Mouse (Mus musculus) neural tube, embryonic 12.5 days (tissue): ENCODE results near the gene Rock2. TPM values are rescaled to one million over a fixed set of nuclear protein-coding genes. Genes with fewer than 3 reads are reported as not detected.
A peak's percentile ranks its signal among the peaks of the same experiment; 100 is the strongest.

ENCODE experiments used
- ATAC-seq: fragments of 200-750 bp; cut with Nextera tagmentation; 2 replicates; pipeline ENCODE4 v1.8.0; 2017; ENCODE audit warnings: low read depth, mild to moderate bottlenecking, moderate TSS enrichment, moderate library complexity; ENCODE audit not compliant: low FRiP score
- H3K27ac ChIP-seq: fragments of 300-500 bp; sonication (generic); 2 replicates; pipeline ENCODE4 v1.5.1; 2016
- H3K27me3 ChIP-seq: fragments of 300-500 bp; sonication (generic); replicated peaks from 2 replicates; pipeline ENCODE4 v1.6.1; 2016; ENCODE audit warnings: mild to moderate bottlenecking
- H3K36me3 ChIP-seq: fragments of 300-500 bp; sonication (generic); 2 replicates; pipeline ENCODE4 v1.6.1; 2016; ENCODE audit warnings: mild to moderate bottlenecking
- H3K4me1 ChIP-seq: fragments of 300-500 bp; sonication (generic); 2 replicates; pipeline ENCODE4 v1.6.1; 2016
- H3K4me2 ChIP-seq: fragments of 300-500 bp; sonication (generic); replicated peaks from 2 replicates; pipeline ENCODE4 v1.6.1; 2016; ENCODE audit warnings: mild to moderate bottlenecking
- H3K4me3 ChIP-seq: fragments of 300-500 bp; sonication (generic); 2 replicates; pipeline ENCODE4 v1.5.1; 2016
- H3K9ac ChIP-seq: fragments of 300-500 bp; sonication (generic); 2 replicates; pipeline ENCODE4 v1.6.1; 2016; ENCODE audit warnings: mild to moderate bottlenecking
- H3K9me3 ChIP-seq: fragments of 300-500 bp; sonication (generic); 2 replicates; pipeline ENCODE4 v1.6.1; 2016; ENCODE audit warnings: mild to moderate bottlenecking
- WGBS: fragments of 180-500 bp; shearing (Covaris S2); methylation state at CpG from one replicate; pipeline ENCODE4 v1.1.7; 2016; 5-methylcytosine and 5-hydroxymethylcytosine counted together
- polyA plus RNA-seq: library from polyadenylated mRNA; unstranded; fragments of >200 nt; fragmentation: Nextera tagmentation; extraction: Ambion mirVana; gene quantifications from 2 replicates; pipeline ENCODE4 v1.2.1, GENCODE M21; 2016

Rock2 gene
- polyA plus RNA-seq, 1 experiment from 2014 or later, result 21.4 TPM

GRCm38 (mm10) chr12:16994291-16994690 lies 99.6 kb downstream of the Rock2 start:
- no peak overlapping the region for H3K27ac ChIP-seq
- H3K9ac ChIP-seq, result no peak overlapping the region
- 82% methylated on average over 2 of the region's 2 CpGs for WGBS
- peaks cover 3% of the 10 kb centered on the region; the same call in 1 of the 2 replicates for H3K36me3 ChIP-seq
- no peaks in the 10 kb centered on the region for H3K9me3 ChIP-seq
- peaks cover 3% of the 10 kb centered on the region; the same call in 1 of the 2 replicates for H3K4me1 ChIP-seq
- H3K27me3 ChIP-seq, result peaks cover 15% of the 10 kb centered on the region
- ATAC-seq, result no peak
- H3K4me2 ChIP-seq, result no peak overlapping the region
- no peak overlapping the region for H3K4me3 ChIP-seq

GRCm38 (mm10) chr12:16996281-16996680 lies 101.6 kb downstream of the Rock2 start:
- Histone ChIP-seq H3K4me1 (peaks cover 12% of the 10 kb centered on the region), H3K4me3 (no peak overlapping the region), H3K27ac (no peak overlapping the region), H3K9me3 (no peaks in the 10 kb centered on the region), H3K27me3 (peaks cover 34% of the 10 kb centered on the region), H3K9ac (no peak overlapping the region), H3K36me3 (peaks cover 3% of the 10 kb centered on the region; the same call in 1 of the 2 replicates), H3K4me2 (no peak overlapping the region)
- WGBS, result 86% methylated on average over 5 of the region's 5 CpGs
- ATAC-seq, result no peak

- H3K4me3 ChIP-seq, result no peak overlapping the region
- peaks cover 12% of the 10 kb centered on the region for H3K4me1 ChIP-seq
- peaks cover 3% of the 10 kb centered on the region; the same call in 1 of the 2 replicates for H3K36me3 ChIP-seq
- peaks cover 38% of the 10 kb centered on the region for H3K27me3 ChIP-seq
- WGBS, result 93% methylated on average over 5 of the region's 5 CpGs
- no peak overlapping the region for H3K9ac ChIP-seq
- no peak overlapping the region for H3K27ac ChIP-seq
- no peak overlapping the region for H3K4me2 ChIP-seq
- no peak for ATAC-seq
- no peaks in the 10 kb centered on the region for H3K9me3 ChIP-seq
Observed at GRCm38 (mm10) chr12:16996886-16997462, 102.3 kb downstream of the Rock2 start.

GRCm38 (mm10) chr12:16999146-16999545 lies 104.5 kb downstream of the Rock2 start:
- H3K4me2 ChIP-seq, result peak overlapping the region; percentile 87
- H3K36me3 ChIP-seq, result peaks cover 3% of the 10 kb centered on the region; the same call in 1 of the 2 replicates
- ATAC-seq, result no peak
- H3K9ac ChIP-seq, result no peak overlapping the region
- peaks cover 12% of the 10 kb centered on the region for H3K4me1 ChIP-seq
- H3K9me3 ChIP-seq, result no peaks in the 10 kb centered on the region
- H3K27me3 ChIP-seq, result peaks cover 38% of the 10 kb centered on the region
- 6% methylated on average over 10 of the region's 10 CpGs for WGBS
- H3K4me3 ChIP-seq, result peak overlapping the region; percentile 45; the same call in 1 of the 2 replicates
- H3K27ac ChIP-seq, result no peak overlapping the region

GRCm38 (mm10) chr12:16999739-17000497 lies 105.2 kb downstream of the Rock2 start, which contains the start of gene Pqlc3:
Gene Pqlc3 (minus strand): TSS chr12:17000408.
- H3K4me2 ChIP-seq, result peak within 1 kb of the TSS; percentile 87
- no peak within 1 kb of the TSS for H3K27ac ChIP-seq
- H3K9ac ChIP-seq, result 0 out of 2 replicates have a peak within 1 kb of the TSS, but pooled peaks have one; percentile 26
- under 1% methylated on average over 54 of the region's 57 CpGs for WGBS
- ATAC-seq, result peak; percentile 70
- peaks cover 12% of the 10 kb centered on the region for H3K4me1 ChIP-seq
- H3K27me3 ChIP-seq, result peaks cover 38% of the 10 kb centered on the region
- peaks cover 3% of the 10 kb centered on the region; the same call in 1 of the 2 replicates for H3K36me3 ChIP-seq
- peak within 1 kb of the TSS; percentile 45 for H3K4me3 ChIP-seq
- H3K9me3 ChIP-seq, result no peaks in the 10 kb centered on the region

GRCm38 (mm10) chr12:17000628-17001027 lies 105.9 kb downstream of the Rock2 start:
- H3K4me2 ChIP-seq, result peak overlapping the region; percentile 87; the same call in 1 of the 2 replicates
- no peak overlapping the region for H3K27ac ChIP-seq
- 41% methylated on average over 6 of the region's 6 CpGs for WGBS
- peaks cover 38% of the 10 kb centered on the region for H3K27me3 ChIP-seq
- H3K9ac ChIP-seq, result no peak overlapping the region
- H3K9me3 ChIP-seq, result no peaks in the 10 kb centered on the region
- H3K4me3 ChIP-seq, result no peak overlapping the region
- peaks cover under 1% of the 10 kb centered on the region; the same call in 1 of the 2 replicates for H3K36me3 ChIP-seq
- no peak for ATAC-seq
- peaks cover 12% of the 10 kb centered on the region for H3K4me1 ChIP-seq

GRCm38 (mm10) chr12:17001211-17001610 lies 106.5 kb downstream of the Rock2 start:
- Histone ChIP-seq H3K4me3 (no peak overlapping the region), H3K9me3 (no peaks in the 10 kb centered on the region), H3K27me3 (peaks cover 38% of the 10 kb centered on the region), H3K4me1 (peaks cover 12% of the 10 kb centered on the region), H3K4me2 (no peak overlapping the region), H3K36me3 (no peaks in the 10 kb centered on the region), H3K9ac (no peak overlapping the region), H3K27ac (no peak overlapping the region)
- 60% methylated on average over 4 of the region's 4 CpGs for WGBS
- ATAC-seq, result no peak

- Histone ChIP-seq H3K4me1 (peaks cover 7% of the 10 kb centered on the region), H3K27ac (no peak overlapping the region), H3K9ac (no peak overlapping the region), H3K36me3 (no peaks in the 10 kb centered on the region), H3K27me3 (no peaks in the 10 kb centered on the region), H3K9me3 (no peaks in the 10 kb centered on the region), H3K4me2 (no peak overlapping the region), H3K4me3 (no peak overlapping the region)
- ATAC-seq, result no peak
- WGBS, result 96% methylated on average over 6 of the region's 6 CpGs
Observed at GRCm38 (mm10) chr12:17009466-17009865, 114.8 kb downstream of the Rock2 start.

- Histone ChIP-seq H3K4me3 (peak within 1 kb of the TSS; percentile 31), H3K27me3 (no peaks in the 10 kb centered on the region), H3K9ac (peak within 1 kb of the TSS; percentile 30; the same call in 1 of the 2 replicates), H3K4me1 (peaks cover 7% of the 10 kb centered on the region), H3K36me3 (no peaks in the 10 kb centered on the region), H3K4me2 (peak within 1 kb of the TSS; percentile 64), H3K9me3 (no peaks in the 10 kb centered on the region), H3K27ac (no peak within 1 kb of the TSS)
- WGBS, result 10% methylated on average over 29 of the region's 29 CpGs
- peak; percentile 75 for ATAC-seq
Observed at GRCm38 (mm10) chr12:17011100-17011870, 116.6 kb downstream of the Rock2 start, which contains the start of gene 2410004P03Rik. Gene 2410004P03Rik (minus strand): TSS chr12:17011727.

GRCm38 (mm10) chr12:17012067-17012899 lies 117.6 kb downstream of the Rock2 start:
- Histone ChIP-seq H3K4me1 (peaks cover 7% of the 10 kb centered on the region), H3K36me3 (no peaks in the 10 kb centered on the region), H3K9ac (no peak overlapping the region), H3K27ac (no peak overlapping the region), H3K4me3 (no peak overlapping the region), H3K4me2 (no peak overlapping the region), H3K9me3 (no peaks in the 10 kb centered on the region), H3K27me3 (no peaks in the 10 kb centered on the region)
- ATAC-seq, result no peak
- WGBS, result 67% methylated on average over 2 of the region's 2 CpGs

- WGBS, result 93% methylated on average over 2 of the region's 2 CpGs
Observed at GRCm38 (mm10) chr12:17015711-17016110, 121.0 kb downstream of the Rock2 start.

More at GRCm38 (mm10) chr12:17015711-17016110, 121.0 kb downstream of the Rock2 start:
- Histone ChIP-seq H3K4me3 (no peak overlapping the region), H3K27me3 (no peaks in the 10 kb centered on the region), H3K9me3 (no peaks in the 10 kb centered on the region), H3K9ac (no peak overlapping the region), H3K27ac (no peak overlapping the region), H3K4me1 (peaks cover 7% of the 10 kb centered on the region), H3K4me2 (no peak overlapping the region), H3K36me3 (no peaks in the 10 kb centered on the region)
- ATAC-seq, result no peak
